Mouse (Mus musculus) heart, adult 9 months (tissue): ENCODE data around the gene Txlng.
A peak's percentile ranks its signal among the peaks of the same experiment; 100 is the strongest.
"Not testable (repeated sequence)": the region's sequence is repeated elsewhere in the genome, so short reads cannot be mapped to it uniquely, and the experiment has no call there.

Experiments used
- DNase-seq, 2 experiments: peaks; one replicate each; pipeline ENCODE4 v3.0.0; 2022; ENCODE audit warnings: low spot score in 2 of 2

Gene Txlng

DNA sequence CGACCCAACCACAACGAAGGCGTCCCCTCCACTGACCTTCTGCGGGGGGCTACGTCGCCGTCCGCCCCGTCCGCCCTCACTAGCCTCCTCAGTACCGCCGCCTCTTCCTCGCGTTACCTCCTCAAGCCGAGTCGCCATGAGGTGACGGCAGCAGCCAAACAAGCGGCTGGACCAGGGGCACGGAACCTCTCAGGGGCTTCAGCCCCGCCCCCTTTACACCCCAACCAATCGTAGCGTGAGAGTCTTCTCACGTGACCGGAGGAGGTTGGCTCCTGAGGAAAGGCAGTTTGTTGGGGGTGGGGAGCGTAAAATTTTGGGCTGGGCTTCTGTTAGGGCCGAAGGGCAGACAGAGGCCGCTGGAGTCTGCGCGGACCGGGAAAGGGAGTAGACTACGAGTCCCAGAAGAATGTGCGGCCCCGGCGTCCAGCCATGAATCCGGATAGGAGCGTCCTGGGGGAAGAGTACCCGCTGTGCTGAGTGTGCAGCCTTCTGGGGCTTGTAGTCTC, at the start of gene Txlng:
TSS of gene Txlng (minus strand) at position 252 of the 506 bp plus-strand sequence.
- peak; percentile 97 for DNase-seq

DNA sequence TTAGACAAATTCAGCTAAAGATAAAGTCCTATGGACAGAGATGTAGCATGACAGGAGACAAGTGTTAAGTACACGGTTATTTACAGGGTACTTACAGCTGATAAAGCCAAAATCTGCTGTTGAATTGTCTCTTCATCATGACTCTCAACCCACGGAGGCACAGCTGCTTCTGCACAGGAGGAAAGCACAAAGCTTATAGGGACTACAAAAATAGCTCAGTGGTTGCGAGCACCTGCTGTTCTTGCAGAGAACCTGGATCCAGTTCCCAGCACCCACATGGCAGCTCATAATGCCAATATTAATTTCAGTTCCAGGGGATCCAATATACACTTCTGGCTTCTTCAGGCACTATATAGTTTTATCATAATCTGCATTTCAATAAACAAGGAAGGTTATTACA, 49.0 kb upstream of the Txlng start:
- no peak for DNase-seq

DNA sequence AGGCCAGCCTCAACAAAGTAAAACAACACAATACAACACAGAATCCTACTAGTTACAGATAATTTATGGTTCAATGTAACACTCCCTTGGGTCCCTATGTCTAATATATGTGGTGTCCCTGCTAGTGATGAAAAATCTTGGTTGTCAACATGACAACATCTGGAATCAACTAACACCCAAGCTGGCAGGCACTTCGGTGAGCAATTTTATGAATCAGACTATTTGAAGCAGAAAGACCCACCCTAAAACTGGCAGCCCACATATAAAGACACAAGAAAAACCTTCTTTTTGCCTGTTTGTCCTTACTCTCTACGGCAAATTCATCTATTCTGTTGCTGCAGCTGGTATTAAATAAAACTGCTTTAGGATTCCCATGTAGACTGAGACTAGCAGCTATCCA, 44.5 kb upstream of the Txlng start:
- no peak for DNase-seq

DNA sequence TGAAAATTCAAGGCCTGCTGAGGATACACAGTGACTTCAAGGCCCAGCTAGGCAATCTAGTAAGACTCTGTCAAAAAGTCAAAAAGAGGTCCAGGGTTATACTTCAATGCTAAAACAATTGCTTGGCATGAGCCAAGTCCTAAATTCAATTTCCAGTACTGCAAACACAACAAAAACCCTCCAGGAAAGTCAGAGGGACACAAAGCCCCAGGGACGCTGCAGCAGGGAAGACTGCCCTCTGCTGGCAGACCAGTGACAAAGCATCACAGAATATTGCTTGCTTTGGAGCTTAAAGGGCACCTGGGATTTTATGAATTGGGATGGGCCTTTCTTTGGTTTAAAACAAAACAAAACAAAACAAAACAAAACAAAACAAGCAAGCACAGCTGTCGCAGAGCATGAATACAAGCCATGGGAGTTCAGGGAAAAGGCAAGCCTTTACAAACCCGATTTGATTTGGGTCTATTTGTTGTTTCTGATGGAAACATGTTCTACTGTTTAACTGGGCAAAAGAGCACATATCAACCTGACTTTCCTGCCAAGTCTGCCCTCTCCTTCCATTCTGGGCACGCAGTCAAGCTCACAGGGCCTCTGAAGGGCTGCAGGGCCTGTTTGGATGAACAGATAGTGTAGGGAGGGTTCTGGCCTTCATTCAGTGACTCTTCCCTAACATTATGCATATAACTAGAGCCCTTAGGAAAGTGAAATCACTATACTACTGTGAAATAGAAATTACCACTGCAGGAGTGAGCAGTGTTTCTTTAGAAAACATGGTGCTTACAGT, 42.7 kb upstream of the Txlng start:
- peak; percentile 21 to 35 for DNase-seq

DNA sequence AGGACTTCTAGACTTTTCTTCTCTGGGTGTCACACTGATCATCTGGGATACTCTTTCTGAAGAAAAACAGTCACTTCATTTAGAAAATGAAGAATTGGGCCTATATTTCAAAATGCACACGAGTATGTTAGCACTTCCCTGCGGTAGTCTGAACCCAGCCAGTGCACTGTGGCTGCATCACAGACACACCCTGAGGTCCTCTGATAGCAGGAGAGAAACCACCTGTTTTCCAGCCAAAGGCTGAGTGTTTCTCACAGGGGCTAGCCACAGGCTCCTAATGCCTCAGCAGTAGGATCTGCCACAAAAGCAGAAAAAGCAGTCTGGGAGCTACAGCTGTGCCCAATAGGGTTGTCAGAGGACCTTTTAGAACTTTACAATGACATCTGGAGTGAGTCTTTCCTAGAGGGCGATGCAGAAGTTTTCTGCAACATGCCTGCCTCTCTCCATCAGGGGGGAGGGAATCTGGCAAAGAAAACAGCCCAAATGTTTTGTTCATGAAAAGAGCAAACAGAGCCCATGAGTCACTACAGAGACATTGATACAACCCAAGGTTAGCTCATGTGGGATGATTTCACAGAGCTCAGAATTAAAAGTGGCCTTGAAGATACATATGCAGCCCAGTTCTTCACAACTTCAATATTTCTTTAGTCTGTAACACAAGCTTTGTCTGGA, 39.2 kb upstream of the Txlng start:
- peak in 1 of 2 experiments; percentile 15 for DNase-seq

DNA sequence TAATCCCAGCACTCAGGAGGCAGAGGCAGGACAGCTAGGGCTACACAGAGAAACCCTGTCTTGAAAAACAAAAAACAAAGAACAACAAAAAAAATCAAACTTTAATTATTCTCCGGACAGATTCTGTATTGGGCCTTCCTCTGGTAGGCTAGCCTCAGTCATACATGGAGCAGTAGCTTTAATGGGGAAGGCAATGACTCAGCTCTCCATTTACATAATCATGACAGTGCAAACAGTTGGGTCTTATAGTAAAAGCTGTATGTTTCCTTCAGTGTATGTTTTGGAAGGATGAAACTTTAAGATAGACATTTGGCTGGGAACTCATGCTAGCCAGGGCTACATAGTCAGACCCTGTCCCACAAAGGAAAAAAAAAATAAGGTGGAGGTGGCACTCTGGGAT, 19.4 kb upstream of the Txlng start:
- no peak for DNase-seq

DNA sequence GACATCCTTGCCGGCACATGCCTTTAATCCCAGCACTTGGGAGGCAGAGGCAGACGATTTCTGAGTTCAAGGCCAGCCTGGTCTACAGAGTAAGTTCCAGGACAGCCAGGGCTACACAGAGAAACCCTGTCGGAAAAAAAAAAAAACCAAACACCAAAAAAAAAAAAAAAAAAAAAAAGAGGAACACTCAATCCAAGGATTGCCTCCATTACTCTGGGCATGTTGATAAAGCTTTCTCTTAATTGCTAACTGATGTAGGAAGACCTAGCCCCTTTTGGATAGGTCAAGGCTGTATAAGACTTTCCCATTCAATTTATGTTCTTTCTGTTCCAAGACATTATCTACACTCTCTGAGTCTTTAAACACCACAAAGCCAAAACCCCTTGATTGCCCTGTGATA, 16.3 kb upstream of the Txlng start:
- DNase-seq: no peak

DNA sequence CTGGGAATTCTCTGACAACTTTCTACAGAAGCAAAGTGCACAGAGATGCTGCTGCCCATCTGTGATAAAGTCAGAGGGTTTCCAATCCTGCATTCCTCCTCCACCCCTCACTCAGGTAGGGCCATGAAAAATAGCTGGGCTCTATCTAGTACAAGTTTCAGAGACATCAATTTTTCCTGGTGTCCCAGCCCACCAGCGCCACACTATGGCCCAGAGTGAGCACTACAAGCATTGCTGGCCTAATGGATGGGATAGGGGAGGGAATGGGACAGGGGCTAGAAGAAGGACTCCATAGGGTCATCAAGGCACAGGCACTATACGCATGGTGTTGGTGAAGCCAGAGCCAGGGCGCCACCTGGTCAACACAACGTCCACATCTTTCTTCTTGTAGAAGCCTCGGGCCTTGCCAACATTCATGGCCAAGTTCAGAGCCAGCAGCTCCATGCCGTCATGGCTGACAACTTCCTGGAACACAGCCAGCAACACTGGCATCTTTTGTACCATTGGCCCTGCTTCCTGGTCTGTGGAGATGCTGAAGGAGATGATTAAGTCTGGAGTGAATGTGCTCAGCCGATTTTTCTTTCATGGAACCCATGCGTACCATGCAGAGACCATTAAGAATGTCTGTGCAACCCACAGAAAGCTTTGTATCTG, 15.3 kb upstream of the Txlng start:
- DNase-seq: no peak

DNA sequence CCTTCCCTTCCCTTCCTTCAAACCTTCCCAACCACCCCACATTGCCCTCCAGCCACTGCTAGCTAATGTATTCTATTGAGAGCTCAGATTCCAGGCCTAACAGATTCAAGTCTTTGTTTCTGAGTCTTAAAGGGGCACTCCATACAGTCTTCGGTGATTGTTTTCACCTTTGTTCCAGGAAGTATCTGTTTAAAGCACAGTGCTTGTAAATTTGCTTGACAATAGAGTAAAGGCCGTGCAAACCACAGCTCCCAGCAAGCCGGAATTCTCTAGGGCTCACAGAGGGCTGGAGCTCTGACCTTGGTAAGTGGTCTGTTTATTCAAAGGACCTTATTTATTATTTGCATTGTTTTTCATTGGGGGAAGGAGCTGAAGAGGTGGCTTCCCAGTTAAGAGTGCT, 2.8 kb upstream of the Txlng start:
- no peak for DNase-seq

DNA sequence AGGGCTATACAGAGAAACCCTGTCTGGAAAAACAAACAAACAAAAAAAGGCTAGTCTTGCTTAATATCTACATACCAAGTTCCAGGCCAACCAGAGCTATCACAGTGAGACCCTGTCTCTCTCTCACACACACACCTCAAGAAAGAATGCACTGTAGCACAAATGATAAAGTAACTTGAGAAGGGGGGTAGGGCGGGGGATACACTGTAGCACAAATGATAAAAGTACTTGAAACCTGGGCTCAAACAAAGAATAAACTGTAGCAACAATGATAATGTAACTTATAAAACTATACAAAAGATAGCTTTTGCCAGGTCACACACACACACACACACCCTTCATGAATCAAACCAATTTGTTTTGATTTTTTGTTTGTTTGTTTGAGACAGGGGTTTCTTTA, 2.3 kb upstream of the Txlng start:
- no peak for DNase-seq

DNA sequence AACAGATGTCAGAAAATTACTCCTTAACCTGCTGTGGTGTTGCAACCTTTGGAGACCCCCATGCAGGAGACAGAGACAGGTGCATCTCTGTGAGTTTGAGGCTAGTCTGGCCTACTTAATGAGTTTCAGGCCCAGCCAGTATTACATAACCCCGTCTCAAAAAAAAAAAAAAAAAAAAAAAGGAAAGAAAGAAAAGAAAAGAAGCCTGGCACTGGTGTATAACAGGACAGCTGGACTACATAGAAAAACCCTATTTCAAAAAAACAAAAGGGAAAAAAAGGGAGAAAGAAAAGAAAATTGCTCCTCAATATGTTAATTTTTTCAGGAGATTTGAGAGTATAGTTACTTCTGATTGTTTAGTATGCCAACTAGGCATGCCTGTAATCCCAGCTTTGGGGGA, 1.8 kb upstream of the Txlng start:
- no peak for DNase-seq

DNA sequence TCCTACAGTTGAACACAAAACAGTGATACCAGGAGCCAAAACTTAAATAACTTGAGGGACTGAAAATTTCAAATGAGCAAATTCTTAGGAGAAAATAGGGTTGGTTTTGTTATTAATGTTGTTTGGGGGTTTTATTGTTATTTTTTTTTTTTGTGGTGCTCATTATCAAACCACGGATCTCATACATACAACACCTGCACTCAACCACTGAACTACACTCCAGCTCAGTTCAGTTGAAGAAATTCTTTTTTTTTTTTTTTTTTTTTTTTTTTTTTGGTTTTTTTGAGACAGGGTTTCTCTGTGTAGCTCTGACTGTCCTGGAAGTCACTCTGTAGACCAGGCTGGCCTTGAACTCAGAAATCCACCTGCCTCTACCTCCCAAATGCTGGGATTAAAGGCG, 1.1 kb upstream of the Txlng start:
- not testable (repeated sequence) for DNase-seq

DNA sequence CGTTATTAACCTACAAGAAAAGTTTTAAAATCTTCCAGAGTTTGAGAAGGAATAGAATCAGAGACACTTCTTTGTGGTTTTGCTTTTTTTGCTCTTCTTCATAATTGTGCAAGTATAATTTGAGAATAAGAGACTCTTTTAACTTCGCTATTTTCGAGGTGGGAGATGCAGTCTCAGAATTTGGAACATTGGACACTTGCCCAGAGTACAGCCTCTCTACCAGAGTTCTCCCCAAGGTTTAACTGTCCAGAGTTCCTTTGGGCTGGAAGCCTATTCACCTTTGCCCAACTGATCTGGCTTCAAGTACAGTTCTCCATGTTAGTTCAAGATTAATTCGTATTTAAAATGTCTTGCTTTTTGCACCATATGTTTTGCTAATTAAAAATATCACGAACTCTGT, 487 bp upstream of the Txlng start:
- DNase-seq: no peak

DNA sequence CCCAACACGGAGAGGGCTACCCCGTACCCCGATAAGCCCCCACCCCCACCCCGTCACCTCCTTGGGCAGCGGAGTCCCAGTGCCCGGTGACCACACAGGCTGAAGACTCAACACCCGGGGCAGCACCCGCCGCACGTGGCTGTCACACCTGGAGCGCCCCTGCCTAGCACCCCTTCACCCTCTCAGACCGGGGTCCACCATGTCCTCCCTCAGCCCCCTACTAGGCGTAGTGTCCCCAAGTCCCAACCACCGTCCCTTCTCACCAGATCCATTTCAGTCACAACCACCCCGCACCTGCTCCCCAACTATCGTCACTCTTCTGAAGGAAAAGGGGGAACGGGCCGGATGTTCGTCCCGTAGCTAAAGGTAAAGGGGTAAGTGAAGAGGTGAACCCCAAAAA, 471 bp downstream of the Txlng start:
- no peak for DNase-seq

DNA sequence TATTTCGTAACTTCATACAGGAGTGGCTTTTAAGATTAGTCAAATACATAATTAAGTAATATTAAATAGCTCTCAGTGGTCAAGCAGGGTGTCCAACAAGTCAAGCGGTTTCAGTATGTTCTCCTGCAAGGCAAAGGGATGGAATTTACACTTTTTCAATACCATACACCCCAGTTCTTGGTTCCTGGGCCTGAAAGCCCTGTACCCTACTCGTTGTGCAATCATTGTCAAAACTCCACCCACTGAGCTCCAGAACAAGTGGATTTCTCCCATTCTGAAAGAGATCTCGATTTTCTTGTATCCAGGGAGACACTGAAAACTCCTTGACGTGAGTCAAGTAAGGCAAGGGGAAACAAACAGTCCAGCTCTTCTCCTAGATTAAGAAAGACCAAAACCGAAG, 1.2 kb downstream of the Txlng start:
- peak; percentile 2 for DNase-seq

DNA sequence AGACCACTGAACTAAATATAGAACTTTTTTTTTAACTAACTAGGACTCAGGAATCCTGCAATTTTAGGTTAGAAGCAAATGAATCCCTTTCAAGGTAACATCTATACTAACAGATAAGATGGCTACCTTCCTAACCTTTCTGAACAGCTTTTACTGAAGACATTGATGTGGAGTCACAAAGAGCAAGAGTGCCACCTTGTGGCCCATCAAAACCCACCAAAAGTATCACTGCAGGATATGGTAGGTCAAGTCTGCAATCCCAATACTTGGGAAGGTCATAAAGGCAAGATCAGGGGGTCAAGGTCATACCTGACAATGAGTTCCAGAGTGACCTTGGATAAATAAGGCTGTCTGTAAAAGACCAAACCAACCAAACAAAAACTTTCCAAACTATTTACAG, 28.9 kb downstream of the Txlng start:
- DNase-seq: peak in 1 of 2 experiments; percentile 22

DNA sequence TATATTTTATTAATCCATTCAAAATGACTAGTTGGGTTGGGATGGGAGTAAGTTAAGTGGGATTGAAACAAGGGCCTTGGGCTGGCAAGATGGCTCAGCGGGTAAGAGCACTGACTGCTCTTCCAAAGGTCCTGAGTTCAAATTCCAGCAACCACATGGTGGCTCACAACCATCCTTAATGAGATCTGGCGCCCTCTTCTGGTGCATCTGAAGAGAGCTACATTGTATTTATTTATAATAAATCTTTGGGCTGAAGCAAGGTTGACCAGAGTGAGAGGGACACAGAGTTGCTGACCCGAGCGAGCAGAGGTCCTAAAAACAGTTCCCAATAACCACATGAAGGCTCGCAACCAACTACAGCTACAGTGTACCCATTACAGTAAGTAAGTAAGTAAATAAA, 37.9 kb downstream of the Txlng start:
- DNase-seq: not testable (repeated sequence)

DNA sequence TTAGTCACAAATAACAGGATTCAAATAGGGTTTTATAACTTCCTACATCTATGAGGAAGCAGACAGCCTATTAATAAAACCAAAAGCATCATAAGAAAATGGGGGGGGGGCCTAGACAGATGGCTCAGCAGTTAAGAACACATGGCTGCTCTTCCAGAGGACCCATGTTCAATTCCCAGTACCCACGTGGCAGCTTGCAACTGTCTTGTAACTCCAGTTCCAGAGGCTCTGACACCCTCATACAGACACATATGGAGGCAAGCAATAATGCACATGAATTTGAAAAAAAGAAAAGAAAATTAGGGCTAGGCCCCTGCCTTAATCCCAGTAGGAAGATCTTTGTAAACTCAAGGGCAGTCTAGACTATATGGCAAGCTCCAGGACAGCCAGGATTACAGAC, 40.9 kb downstream of the Txlng start:
- no peak for DNase-seq

DNA sequence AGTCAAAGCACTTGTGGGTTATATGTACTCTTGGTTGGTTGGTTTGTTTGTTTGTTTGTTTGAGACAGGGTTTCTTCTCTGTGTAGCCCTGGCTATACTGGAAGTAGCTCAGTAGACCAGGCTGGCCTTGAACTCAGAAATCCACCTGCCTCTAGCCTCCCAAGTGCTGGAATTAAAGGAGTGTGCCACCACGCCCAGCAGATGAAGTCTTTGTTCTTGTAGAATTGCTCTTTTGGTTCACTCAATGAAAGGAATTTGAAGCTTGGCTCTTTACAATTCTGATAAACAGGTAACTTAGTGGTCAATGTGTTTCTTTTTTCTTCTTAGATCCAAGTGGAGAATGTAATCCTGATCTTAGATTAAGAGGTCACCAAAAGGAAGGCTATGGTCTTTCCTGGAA, 58.5 kb downstream of the Txlng start:
- no peak for DNase-seq

DNA sequence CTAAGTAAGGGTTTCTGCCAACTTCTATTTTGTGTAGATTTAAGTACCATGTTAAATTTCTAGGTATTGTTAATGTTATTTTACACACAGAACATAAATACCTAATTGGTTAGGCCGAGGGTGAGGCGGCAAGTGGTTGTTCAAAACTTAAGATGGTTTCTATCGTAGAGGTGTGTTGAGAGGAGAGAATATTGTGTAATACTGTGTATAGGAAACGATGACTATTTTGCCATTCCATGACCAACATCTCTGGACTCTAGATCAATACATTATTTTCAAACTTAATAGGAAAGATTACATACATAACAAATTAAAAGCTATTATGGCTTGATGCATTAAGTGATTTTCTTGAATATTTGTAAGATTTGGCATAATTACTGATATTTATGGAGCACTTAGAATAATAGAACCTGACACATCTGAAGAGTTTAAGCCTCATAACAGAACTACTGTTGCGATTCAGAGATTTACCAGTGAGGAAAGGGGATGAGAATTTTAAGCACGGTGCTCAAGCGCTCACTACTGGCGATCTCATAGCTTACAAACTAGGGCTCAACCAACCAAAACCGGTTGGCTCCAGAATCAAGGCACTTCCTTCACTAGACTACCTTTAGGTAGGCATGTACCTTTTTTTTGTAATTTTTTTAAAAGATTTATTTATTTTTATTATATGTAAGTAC, 67.4 kb downstream of the Txlng start:
- DNase-seq: no peak

DNA sequence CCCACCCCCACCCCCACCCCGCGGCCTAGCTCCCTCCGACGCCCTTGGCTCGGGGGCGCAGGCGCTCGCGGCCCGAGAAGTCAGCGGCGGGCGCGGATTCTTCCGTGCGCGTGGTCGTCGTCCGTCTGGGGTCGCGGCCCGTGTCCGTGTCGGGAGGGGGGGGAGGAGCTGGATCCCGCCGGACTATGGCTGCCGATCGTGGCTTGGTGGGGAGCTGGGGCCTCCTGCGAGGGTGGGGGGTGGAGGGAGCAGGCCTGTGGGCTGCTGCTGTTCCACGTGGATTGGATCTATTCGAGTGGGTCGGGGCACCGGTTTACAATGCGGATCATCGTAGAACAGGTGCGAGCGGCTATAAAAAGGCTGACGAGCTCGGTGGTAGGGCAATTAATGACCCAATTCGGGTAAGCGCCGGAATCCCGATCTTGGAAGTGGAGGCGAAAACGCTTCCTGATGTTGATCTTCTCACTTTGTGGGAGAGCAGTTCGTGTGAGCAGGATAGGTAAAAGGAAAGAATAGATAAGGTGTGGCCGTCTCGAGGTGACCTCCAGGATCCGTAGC, 68.2 kb downstream of the Txlng start:
- peak in 1 of 2 experiments; percentile 19 for DNase-seq
